Mouse (Mus musculus): ENCODE measurements around the gene Taf1d.
"Not testable (repeated sequence)": the region's sequence is repeated elsewhere in the genome, so short reads cannot be mapped to it uniquely, and the experiment has no call there.

Gene Taf1d

DNA sequence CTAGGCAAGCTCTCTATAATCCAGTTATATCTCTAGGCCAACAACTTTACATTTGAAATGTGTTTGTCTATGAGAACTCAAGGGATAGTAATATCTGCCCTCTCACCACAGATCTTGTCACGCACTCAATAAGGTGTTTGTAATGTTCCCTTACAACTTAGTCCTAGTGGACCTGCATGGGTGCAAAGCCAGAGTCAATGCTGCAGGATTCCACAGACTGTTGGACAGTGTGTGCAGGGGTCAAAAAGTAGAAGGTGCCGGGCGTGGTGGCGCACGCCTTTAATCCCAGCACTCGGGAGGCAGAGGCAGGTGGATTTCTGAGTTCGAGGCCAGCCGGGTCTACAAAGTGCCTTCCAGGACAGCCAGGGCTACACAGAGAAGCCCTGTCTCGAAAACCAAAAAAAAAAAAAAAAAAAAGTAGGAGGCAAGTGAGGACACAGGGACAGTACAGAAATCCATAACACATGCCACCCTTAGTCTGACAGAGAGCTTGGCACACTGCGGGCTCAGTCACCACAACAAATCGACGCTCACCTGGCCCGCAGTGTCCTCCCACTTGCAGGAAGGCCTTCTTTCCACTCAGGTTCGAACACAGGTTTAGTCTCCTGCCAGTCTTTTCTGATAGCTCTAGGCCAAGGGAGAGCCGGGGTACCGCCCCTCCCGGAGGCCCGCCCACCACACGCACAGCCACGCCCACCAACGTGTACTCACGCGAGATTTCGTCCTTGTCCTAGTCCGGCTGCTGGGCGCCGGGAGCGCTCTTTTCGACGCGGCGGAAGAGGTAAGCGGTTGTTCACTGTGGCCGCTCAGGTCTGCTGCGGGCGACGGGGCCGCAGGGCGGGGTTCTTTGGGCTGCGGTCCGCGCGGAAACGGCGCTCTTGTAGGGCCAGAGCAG is at the start of gene Taf1d:
TSS of gene Taf1d (plus strand) at position 712 of the 895 bp plus-strand sequence.
- peak; percentile 94 for DNase-seq (ENCODE audit: low spot score)

DNA sequence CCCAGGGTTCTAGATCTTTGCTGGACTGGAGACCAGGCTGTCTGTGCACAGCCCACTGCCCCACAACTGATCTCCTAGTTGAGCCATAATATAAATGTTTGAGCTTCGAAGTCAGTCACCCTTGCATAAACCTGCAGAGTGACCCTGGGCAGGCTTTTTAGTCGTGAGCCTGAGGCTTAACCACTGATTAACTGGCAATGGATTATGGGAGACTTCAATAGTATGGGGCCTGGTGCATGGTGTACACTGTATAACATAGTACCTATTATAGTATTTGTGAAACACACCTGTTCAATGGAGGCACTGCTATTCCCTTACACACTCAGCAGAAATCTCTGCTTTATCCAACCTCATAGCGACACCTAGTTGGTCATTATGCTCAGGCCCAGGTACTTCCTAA is 49.8 kb upstream of the Taf1d start:
- no peak for DNase-seq (ENCODE audit: low spot score)

DNA sequence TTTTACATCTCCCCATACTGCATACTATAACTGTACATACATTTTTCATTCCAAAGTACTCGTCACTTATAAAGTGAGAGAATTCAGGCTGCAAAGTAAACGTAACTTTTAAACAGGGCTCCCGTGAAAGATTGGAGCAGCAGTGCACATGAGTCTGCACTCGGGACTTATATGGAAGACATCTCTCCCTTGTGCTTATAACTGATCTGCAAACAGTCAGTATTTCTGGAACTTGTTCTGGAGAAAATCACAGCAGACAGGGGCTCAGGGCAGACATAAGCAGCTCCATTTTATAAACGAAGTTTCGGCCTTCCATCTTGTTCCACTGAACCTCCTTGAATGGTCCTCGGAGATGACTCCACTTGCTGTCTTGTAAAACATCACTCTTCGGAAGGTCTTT is 44.0 kb upstream of the Taf1d start:
- DNase-seq (ENCODE audit: low spot score) = no peak

DNA sequence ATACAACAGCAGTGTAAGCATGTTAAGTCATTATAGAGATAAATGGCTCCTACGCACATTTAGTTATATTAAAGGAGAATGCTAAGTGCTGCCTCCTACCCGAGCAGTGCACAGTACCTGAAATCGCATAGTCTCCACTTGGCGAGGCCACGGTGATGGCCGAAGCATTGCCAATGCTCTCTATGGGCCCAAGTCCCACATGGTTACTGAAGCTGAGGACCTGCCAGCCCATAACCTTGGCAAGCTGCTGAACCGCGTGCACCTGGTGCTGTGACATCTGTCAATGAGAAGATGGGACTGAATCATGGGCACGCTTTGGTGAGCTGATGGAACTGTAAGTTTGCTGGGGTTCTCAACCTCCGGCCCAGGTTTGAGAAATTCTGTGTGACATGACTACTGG is 42.5 kb upstream of the Taf1d start:
- DNase-seq (ENCODE audit: low spot score) = no peak

DNA sequence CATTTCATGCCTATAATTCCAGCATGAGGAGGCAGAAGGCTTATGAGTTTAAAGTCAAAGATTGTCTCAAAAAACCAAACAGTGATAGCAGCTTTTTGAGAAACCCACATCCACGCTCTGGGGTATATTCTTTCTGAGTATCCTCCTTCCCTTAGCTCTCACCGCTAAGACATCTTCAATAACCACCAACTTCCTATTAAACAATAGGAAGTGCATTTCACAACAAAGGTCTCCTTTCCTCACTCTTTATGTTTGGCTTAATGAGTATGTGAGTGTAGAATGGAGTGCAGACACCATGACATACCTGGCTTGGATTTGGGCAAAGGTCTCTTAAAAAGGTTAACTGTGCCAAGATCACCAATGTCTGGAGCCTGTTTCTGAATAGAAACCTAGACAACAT is 32.0 kb upstream of the Taf1d start:
- DNase-seq (ENCODE audit: low spot score) = no peak

DNA sequence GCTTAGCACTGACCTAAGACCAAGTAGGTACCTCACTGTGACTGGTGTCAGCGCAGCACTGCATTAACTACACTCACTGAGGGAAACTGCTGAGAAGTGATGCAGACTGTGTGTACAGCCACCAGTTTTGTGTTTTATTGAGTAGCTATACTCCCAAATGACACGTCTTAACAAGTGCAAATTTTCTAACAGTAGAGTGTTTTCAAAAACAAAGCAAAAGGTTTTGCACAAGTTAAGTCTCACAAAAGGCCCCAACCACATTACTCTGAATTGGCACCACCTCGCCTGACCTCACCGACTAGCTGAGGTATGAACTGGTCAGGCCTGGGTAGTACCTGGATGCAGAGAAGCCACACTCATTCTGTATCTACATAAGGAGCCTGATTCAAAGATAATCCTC is 29.2 kb upstream of the Taf1d start:
- DNase-seq (ENCODE audit: low spot score) = no peak

DNA sequence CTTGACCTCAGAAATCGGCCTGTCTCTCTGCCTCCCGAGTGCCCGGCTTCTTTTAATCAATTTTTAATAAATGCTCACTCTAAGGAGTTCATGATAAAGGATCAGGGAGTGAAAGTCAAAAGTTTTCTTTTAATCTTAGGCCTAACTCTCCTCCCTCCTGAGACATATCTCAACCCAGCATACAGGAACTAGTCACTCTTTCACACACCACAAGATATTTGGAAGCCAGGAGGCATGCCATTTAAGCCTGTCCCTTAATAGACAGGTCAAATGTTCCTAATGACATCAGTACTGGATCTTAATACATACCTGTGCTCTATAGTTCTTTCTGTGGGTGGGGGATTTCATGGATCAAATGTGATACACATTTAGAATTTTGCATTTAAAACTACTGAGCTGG is 27.7 kb upstream of the Taf1d start:
- DNase-seq (ENCODE audit: low spot score) = no peak

DNA sequence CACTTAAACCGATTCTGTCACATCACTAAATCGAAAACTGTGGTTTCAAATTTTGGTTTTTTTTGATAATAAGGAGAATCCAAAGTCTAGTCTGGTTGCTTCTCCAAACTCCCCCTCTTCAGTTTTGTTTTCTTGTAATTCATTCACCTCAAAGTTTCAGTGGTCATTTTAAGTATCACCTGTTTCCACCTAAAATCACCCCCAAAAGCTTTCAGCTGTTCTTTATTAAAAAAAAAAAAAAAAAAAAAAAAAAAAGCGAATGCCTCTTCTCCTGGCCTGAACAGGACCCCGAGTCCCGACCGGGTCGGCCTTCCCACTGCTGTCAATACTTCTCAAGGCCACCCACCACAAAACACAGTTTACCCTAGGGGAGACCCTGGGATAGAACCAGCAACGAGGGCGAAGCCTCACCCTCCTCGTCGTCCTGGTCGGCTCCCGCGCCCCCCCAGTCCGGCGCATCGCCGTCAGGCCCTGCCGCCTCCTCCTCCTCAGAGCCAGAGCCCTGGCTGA is 26.8 kb upstream of the Taf1d start:
- DNase-seq (ENCODE audit: low spot score) = no peak

DNA sequence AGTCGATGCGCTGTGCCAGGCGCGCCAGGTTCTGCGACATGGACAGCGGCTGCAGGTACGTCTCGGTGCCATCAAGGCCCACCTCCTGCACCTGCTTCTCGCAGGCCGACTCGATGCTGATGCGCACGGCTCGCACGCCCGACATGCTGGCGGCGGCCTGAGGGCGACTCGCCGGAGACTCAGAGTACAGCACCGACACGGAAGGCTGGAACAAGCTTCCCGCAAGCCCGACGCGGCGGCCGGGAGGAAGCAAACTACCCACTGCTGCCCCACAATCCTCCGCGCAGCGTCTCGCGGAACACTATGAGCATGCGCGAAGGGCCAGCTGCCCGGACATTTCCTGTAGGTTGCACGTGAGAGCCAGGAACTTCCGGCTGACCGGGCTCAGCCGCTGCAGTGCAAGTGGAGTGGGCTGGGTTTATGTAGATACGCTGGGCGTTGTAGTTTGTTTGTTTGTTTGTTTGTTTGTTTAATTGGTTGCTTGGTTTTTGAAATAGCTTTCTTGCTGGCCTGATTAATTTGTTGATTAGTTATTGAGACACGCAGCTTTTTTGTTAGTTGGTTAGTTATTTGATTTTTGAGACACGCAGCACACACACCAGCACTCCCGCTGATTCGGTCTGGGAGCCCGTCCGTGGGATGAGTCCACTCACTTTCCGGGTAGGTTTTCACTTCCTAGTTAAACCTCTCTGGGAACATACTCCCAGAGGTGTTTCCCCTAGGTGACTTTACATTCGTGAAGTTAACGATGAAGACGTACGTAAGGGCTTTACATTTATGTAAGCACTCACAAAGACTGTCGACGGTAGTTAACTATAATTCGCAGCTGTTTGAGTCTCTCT is 26.1 kb upstream of the Taf1d start, which contains the start of gene Med17:
TSS of gene Med17 (minus strand) at position 283 of the 842 bp plus-strand sequence.
- DNase-seq (ENCODE audit: low spot score) = peak; percentile 94

DNA sequence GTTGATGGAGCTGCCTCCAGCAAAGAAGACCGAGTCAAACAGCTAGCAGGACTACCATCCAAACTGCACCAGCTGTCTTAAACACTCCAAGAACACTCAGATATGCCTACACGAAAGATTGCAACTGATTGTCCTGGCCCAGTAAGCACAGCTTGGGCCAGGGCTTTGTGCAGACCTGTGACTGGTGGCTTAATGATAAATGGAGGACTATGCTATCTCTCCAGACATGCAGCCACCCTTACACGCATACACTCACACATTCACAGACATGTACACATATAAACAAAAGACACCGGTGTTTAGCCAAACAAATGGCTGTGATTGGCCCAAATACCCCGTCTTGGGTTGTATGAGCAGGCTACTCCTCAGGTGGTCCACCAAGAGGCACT is 25.5 kb upstream of the Taf1d start:
- DNase-seq (ENCODE audit: low spot score) = peak; percentile 16

DNA sequence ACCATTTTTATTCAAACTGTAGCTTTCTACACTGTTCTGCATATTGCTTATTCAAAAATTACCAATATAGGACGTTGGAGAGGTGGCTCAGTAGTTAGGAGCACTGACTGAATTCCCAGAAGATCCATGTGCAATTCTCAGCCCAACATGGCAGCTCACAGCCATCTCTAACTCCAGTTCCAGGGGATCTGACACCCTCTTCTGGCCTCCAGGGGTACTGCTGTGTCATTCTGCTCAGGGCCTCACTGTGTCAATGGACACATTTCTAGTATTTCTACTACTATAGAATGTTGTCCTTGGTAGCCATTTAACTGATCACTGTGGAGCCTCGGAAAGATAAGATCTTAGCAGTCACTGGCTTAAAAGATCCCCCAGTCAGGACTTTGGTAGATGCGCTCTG is 20.6 kb upstream of the Taf1d start:
- no peak for DNase-seq (ENCODE audit: low spot score)

DNA sequence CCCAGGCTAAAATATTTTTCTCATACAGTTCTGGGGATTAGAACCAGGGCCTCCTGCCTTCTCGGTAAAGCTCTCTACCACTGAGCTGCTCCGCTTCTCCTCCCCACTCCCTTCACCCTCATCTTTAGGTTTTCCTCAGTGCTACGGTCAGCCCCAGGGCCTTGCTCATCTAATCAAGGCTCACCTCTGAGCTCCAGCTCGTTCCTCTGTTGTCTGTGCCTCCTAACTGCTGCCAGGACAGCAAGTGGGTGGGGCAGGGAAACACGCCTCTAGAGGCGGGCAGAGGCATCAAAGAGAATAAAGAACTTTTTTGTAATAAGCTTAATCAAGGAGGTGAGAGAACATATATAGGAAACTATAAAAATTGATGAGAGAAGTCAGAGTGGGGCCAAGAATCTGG is 18.2 kb upstream of the Taf1d start:
- no peak for DNase-seq (ENCODE audit: low spot score)

DNA sequence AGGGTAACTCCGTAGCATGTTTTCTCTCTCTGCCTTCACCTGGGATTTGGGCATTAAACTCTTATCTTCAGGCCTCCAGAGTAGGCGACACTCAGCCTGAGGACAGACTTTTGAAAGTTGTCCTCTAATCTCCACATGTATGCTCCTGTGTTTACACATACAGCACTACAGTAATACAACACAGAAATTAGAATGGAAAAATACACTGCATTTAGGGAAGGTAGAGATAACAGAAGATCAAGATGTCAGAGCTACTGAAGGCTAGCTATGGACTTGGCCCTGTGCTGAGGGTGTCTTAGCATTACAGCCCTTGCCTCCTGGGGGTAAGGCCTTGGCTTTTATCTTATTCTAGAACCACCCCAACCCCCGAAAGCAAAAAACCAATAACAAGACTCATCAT is 17.6 kb upstream of the Taf1d start:
- no peak for DNase-seq (ENCODE audit: low spot score)

DNA sequence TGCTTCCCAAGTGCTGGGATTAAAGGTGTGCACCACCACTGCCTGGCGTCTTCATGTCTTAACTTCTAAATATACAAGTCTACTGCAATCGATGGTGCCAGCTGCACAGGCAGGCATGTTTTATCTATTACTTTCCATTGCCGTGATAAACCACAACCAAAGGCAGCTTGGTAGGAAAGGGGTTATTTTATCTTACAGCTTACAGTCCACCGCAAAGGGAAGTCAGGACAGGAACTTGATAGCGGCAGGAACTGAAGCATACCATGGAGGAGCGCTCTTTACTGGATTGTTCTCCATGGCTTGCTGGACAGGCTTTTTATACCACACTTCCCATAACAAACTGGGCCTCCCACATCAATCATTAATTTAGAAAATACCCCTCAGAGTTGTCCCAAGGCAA is 16.8 kb upstream of the Taf1d start:
- DNase-seq (ENCODE audit: low spot score) = no peak

DNA sequence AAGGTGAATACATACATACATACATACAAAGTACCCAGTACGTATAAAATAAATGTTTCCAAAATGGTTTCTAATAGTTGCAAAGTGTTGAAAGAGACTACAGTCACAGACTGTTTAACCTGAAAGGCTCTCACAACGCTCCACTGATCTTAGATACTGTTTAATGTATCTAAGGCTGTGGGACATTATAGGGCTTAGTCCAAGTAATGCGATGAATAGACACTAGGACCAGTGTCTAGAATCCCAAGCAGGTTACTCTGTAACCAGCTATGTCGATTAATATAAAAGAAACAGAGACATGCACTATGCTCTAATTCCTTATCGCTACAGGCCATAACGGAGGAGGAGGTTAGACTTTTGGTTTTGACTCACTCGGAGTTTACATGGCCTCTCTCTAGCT is 8.9 kb upstream of the Taf1d start:
- no peak for DNase-seq (ENCODE audit: low spot score)

DNA sequence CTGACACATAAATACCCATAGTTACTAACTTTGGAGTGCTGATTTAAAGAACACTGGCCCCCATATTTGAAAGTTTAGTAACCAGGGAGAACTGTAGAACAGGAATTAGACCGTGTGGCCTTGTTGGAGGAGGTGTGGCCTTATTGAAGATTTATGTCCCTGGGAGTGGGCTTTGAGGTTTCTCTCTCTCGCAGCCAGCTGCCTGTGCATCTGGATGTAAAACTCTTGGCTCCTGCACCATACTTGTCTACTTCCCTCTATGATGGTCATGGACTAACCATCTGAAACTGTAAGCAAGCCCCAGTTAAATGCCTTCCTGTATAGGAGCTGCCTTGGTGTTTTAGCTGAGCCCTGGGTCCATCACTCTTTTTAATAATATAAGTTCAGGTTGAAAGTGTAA is 7.6 kb upstream of the Taf1d start:
- no peak for DNase-seq (ENCODE audit: low spot score)

DNA sequence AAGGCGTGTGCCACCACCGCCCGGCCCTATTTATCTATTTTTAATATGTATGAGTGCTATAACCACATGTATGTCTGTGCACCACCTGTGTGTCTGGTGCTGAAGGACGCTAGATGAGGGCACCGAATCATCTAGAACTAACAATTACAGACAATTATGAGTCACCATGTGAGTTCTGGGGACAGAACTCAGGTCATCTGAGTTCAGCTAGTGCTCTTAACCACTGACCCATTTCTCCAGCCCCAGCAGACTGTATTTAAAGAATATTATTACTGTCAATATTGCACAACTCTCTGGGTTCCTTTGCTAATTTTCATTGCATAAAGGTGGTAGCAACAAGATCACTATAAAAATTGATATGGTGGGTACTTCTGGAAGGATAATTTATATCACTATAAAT is 6.0 kb upstream of the Taf1d start:
- DNase-seq (ENCODE audit: low spot score) = no peak

DNA sequence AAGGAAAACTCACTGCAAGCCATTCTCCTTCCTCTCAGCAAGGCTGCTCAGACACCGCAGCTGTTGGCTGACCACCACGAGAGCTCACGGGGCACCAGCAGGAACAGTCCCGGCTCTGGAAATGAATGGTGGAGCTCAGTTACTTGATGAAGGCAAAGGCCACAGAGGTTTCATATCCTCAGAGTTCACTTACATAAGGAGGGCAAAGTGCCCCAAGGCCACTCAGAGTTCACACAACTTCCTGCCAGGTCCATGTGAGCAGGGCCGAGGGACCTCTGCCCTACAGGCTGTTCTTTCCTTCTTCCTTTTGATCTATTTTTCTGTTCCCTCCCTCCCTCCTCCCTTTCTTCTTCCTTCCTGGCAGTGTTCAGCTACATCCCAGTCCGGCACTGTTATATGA is 4.6 kb upstream of the Taf1d start:
- peak; percentile 74 for DNase-seq (ENCODE audit: low spot score)

DNA sequence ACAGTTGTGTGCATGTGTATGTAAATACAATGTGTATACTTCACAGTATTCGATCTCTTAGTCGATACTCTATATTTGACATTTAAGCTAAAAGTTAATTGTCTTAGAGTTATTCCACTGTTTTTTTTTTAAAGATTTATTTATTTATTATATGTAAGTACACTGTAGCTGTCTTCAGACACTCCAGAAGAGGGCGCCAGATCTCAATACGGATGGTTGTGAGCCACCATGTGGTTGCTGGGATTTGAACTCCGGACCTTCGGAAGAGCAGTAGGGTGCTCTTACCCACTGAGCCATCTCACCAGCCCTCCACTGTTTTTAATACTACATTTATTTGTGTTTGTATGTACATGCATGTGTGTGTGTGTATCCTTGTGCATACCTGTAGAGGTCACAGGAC is 4.0 kb upstream of the Taf1d start:
- not testable (repeated sequence) for DNase-seq (ENCODE audit: low spot score)

DNA sequence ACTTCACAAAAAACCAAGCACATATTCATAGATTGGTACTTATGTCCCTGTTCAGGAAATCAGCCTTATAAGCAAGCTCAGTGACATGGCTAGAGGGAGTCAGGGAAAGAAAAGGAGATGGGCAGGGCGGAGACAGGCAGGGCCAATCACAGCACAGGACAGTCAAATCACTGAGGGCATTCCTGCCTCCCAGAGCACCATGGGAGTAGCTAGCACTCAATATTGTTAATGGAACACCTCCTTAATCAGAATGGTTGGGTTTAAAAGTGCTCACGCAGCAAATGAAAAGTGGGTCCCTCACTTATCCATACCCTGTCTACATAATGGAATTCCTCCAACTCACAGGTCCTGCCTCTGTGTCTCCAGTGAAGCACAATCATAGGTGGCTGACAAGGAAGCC is 3.1 kb upstream of the Taf1d start:
- DNase-seq (ENCODE audit: low spot score) = no peak

DNA sequence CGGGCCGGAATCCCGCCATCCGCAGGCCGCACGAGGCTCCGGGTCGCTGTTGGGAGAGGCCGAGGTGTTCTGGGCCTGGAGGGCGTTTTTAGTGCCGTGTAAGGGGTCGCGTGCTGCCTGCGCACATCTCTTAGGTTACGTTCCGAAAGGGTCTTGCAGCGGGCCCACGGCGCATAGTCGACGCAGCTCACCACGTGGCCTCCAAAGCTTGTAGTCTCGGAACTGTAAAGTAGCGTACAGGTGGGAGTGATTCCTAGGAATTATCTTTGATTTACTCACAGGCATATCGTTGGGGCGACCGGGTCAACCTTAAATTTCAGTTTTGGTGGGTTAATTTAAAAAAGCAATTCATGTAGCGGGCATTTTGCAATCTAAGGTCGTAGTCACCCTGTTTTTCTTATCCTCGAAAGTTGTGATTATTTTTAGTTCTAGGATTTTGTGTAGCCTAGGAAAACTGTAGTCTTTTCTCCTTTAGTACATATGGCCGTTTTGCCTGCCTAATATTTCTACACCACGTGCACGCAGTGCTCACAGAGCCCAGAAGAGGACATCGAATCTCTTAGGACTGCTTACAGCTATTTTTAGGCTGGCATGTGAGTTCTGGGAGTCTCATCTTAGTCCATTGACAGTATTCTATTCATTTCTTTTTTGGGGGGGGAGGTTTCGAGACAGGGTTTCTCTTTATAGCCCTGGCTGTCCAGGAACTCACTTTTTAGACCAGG is 545 bp downstream of the Taf1d start, which contains the start of gene 4931406C07Rik:
TSS of gene 4931406C07Rik (minus strand) at position 51 of the 722 bp plus-strand sequence.
- no peak for DNase-seq (ENCODE audit: low spot score)

DNA sequence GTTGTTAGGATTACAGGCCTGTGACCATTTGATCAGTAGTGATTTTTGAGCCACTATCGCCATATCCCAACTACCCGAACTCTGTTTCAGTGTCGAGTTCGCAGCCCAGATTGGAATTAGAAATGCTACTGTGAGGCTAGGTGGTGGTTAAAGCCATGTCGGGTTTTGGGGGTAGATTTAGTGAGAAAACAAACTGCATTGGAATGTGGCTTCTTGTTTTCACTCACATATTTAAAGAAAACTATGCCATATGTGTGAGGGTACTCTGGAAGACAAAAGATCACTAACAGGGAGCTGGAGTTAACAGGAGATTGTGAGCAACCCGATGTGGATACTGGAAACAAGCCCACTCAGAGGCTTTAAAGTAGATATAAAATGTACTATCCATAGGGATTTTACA is 1.2 kb downstream of the Taf1d start:
- DNase-seq (ENCODE audit: low spot score) = no peak
